Mouse (Mus musculus): ENCODE results near the gene Ubac2. TPM values are rescaled to one million over a fixed set of nuclear protein-coding genes. Genes with fewer than 3 reads are reported as not detected.

Ubac2 gene
- total and polyA plus RNA-seq, 2 experiments from 2014 or later, result 43.6 to 51.7 TPM

- ATAC-seq (ENCODE audit: low FRiP score) (no peak), DNase-seq (ENCODE audit: low spot score) (no peak)
- H3K27ac ChIP-seq (ENCODE audit: low read depth, low read length), result no peak overlapping the region
- no peak overlapping the region for H3K4me2 ChIP-seq (ENCODE audit: low read depth, low read length, poor library complexity, severe bottlenecking)
- H3K4me1 ChIP-seq (ENCODE audit: insufficient read depth, low read length), result no peaks in the 10 kb centered on the region
- H3K27me3 ChIP-seq (ENCODE audit: insufficient read depth, low read length), result no peaks in the 10 kb centered on the region
- no peaks in the 10 kb centered on the region for H3K9me3 ChIP-seq (ENCODE audit: low read length)
- no peaks in the 10 kb centered on the region for H3K36me3 ChIP-seq (ENCODE audit: insufficient read depth, low read length)
- no peak for TF ChIP-seq CTCF (IDR thresholded peaks at IDR 0.05)
- 90% methylated on average over 6 of the region's 6 CpGs for WGBS
- H3K4me3 ChIP-seq (ENCODE audit: low read depth, low read length), result no peak overlapping the region
- no peak overlapping the region for H3K9ac ChIP-seq (replicated peaks; ENCODE audit: low read length, poor library complexity, severe bottlenecking)
Measured at GRCm38 (mm10) chr14:121990897-121991296, 112.5 kb downstream of the Ubac2 start.

GRCm38 (mm10) chr14:121991921-121992320 lies 113.5 kb downstream of the Ubac2 start:
- Histone ChIP-seq H3K27ac (ENCODE audit: low read depth, low read length) (no peak overlapping the region), H3K4me1 (ENCODE audit: insufficient read depth, low read length) (no peaks in the 10 kb centered on the region), H3K36me3 (ENCODE audit: insufficient read depth, low read length) (no peaks in the 10 kb centered on the region), H3K9ac (replicated peaks; ENCODE audit: low read length, poor library complexity, severe bottlenecking) (no peak overlapping the region), H3K9me3 (ENCODE audit: low read length) (no peaks in the 10 kb centered on the region), H3K4me3 (ENCODE audit: low read depth, low read length) (no peak overlapping the region), H3K4me2 (ENCODE audit: low read depth, low read length, poor library complexity, severe bottlenecking) (no peak overlapping the region), H3K27me3 (ENCODE audit: insufficient read depth, low read length) (no peaks in the 10 kb centered on the region)
- ATAC-seq (ENCODE audit: low FRiP score), result no peak
- no peak for DNase-seq (ENCODE audit: low spot score)
- no peak for TF ChIP-seq CTCF (IDR thresholded peaks at IDR 0.05)

DNA sequence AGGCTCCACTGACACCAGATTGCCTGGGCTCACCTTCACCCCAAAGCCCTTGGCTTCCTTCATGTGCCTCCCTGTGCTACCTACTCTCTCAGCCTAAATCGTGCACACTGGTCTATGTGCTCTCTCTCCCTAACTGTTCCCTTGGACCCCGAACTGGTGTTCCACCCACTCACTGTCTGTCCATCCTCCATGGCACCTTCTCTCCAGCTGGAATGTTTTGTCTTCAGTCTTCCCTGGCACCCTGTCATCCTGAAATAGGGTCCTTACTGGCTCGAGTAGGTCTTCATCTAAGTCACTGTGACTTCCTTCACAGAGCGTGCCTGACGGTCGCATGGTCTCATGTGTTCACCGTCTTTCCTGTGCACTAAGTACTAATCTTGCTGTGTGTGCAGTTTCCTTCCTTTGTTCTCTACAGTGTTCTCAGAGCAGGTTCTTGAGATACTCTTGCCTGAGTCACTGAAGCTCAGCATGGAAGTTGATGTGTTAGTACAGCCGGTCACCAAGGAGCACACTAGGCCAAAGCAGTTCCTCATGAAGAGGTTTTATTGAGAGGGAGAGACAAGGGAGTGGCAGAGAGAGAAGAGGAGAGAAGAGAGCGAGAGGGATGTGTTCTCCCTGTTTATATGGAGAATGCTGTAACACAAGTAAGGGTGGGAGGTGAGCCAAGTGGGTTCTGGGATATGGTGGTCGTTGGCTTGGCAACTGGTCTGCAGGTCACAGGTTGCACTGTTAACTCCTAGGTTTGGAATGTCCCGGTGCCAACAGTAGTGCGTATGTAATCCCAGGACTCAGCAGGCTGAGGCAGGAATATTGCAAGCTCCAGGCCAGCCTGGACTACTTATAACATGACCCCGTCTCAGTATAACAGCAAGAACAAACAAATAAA lies 114.2 kb downstream of the Ubac2 start:
- Histone ChIP-seq H3K27ac (ENCODE audit: low read depth, low read length) (no peak overlapping the region), H3K4me1 (ENCODE audit: insufficient read depth, low read length) (no peaks in the 10 kb centered on the region), H3K9me3 (ENCODE audit: low read length) (no peaks in the 10 kb centered on the region), H3K9ac (replicated peaks; ENCODE audit: low read length, poor library complexity, severe bottlenecking) (no peak overlapping the region), H3K4me2 (ENCODE audit: low read depth, low read length, poor library complexity, severe bottlenecking) (no peak overlapping the region), H3K36me3 (ENCODE audit: insufficient read depth, low read length) (no peaks in the 10 kb centered on the region), H3K4me3 (ENCODE audit: low read depth, low read length) (no peak overlapping the region), H3K27me3 (ENCODE audit: insufficient read depth, low read length) (no peaks in the 10 kb centered on the region)
- WGBS, result 92% methylated on average over 13 of the region's 13 CpGs
- ATAC-seq (ENCODE audit: low FRiP score) (no peak), DNase-seq (ENCODE audit: low spot score) (no peak)
- TF ChIP-seq CTCF (IDR thresholded peaks at IDR 0.05), result no peak

- H3K4me1 ChIP-seq (ENCODE audit: insufficient read depth, low read length), result no peaks in the 10 kb centered on the region
- WGBS, result 95% methylated on average over 4 of the region's 4 CpGs
- no peak overlapping the region for H3K4me3 ChIP-seq (ENCODE audit: low read depth, low read length)
- no peak overlapping the region for H3K9ac ChIP-seq (replicated peaks; ENCODE audit: low read length, poor library complexity, severe bottlenecking)
- DNase-seq (ENCODE audit: low spot score) (no peak), ATAC-seq (ENCODE audit: low FRiP score) (no peak)
- no peak overlapping the region for H3K4me2 ChIP-seq (ENCODE audit: low read depth, low read length, poor library complexity, severe bottlenecking)
- H3K36me3 ChIP-seq (ENCODE audit: insufficient read depth, low read length), result no peaks in the 10 kb centered on the region
- no peak for TF ChIP-seq CTCF (IDR thresholded peaks at IDR 0.05)
- H3K27ac ChIP-seq (ENCODE audit: low read depth, low read length), result no peak overlapping the region
- no peaks in the 10 kb centered on the region for H3K27me3 ChIP-seq (ENCODE audit: insufficient read depth, low read length)
- no peaks in the 10 kb centered on the region for H3K9me3 ChIP-seq (ENCODE audit: low read length)
Measured at GRCm38 (mm10) chr14:121993616-121994015, 115.2 kb downstream of the Ubac2 start.

- H3K4me2 ChIP-seq (ENCODE audit: low read depth, low read length, poor library complexity, severe bottlenecking), result no peak overlapping the region
- ATAC-seq (ENCODE audit: low FRiP score) (no peak), DNase-seq (ENCODE audit: low spot score) (no peak)
- WGBS, result 95% methylated on average over 17 of the region's 17 CpGs
- no peak for TF ChIP-seq CTCF (IDR thresholded peaks at IDR 0.05)
- no peaks in the 10 kb centered on the region for H3K36me3 ChIP-seq (ENCODE audit: insufficient read depth, low read length)
- H3K9me3 ChIP-seq (ENCODE audit: low read length), result no peaks in the 10 kb centered on the region
- H3K27ac ChIP-seq (ENCODE audit: low read depth, low read length), result no peak overlapping the region
- no peaks in the 10 kb centered on the region for H3K27me3 ChIP-seq (ENCODE audit: insufficient read depth, low read length)
- H3K4me3 ChIP-seq (ENCODE audit: low read depth, low read length), result no peak overlapping the region
- no peak overlapping the region for H3K9ac ChIP-seq (replicated peaks; ENCODE audit: low read length, poor library complexity, severe bottlenecking)
- H3K4me1 ChIP-seq (ENCODE audit: insufficient read depth, low read length), result no peaks in the 10 kb centered on the region
Measured at GRCm38 (mm10) chr14:121994171-121994700, 115.8 kb downstream of the Ubac2 start.

GRCm38 (mm10) chr14:121994846-121995556 lies 116.6 kb downstream of the Ubac2 start:
- TF ChIP-seq CTCF (IDR thresholded peaks at IDR 0.05), result no peak
- WGBS, result 96% methylated on average over 7 of the region's 7 CpGs
- no peaks in the 10 kb centered on the region for H3K36me3 ChIP-seq (ENCODE audit: insufficient read depth, low read length)
- no peak overlapping the region for H3K4me3 ChIP-seq (ENCODE audit: low read depth, low read length)
- no peak overlapping the region for H3K27ac ChIP-seq (ENCODE audit: low read depth, low read length)
- H3K9me3 ChIP-seq (ENCODE audit: low read length), result no peaks in the 10 kb centered on the region
- ATAC-seq (ENCODE audit: low FRiP score) (no peak), DNase-seq (ENCODE audit: low spot score) (no peak)
- H3K4me2 ChIP-seq (ENCODE audit: low read depth, low read length, poor library complexity, severe bottlenecking), result no peak overlapping the region
- H3K9ac ChIP-seq (replicated peaks; ENCODE audit: low read length, poor library complexity, severe bottlenecking), result no peak overlapping the region
- H3K4me1 ChIP-seq (ENCODE audit: insufficient read depth, low read length), result no peaks in the 10 kb centered on the region
- H3K27me3 ChIP-seq (ENCODE audit: insufficient read depth, low read length), result no peaks in the 10 kb centered on the region
